Mouse (Mus musculus) lung, postnatal 0 days (tissue): ENCODE measurements at regions not wholly inside any gene's neighbourhood (a gene's known extent, or its start where the extent isn't known, plus 50 kb on each side); places are given as distances from the start of the nearest gene placed in this dataset.

ENCODE experiments used
- CTCF ChIP-seq: IDR thresholded peaks from 2 replicates; pipeline ENCODE4 v1.5.1; 2016; ENCODE audit warnings: antibody characterized with exemption, mild to moderate bottlenecking
- EP300 ChIP-seq: IDR thresholded peaks from 2 replicates; pipeline ENCODE4 v1.6.1; 2016; ENCODE audit warnings: antibody characterized with exemption, mild to moderate bottlenecking, control low read depth

DNA sequence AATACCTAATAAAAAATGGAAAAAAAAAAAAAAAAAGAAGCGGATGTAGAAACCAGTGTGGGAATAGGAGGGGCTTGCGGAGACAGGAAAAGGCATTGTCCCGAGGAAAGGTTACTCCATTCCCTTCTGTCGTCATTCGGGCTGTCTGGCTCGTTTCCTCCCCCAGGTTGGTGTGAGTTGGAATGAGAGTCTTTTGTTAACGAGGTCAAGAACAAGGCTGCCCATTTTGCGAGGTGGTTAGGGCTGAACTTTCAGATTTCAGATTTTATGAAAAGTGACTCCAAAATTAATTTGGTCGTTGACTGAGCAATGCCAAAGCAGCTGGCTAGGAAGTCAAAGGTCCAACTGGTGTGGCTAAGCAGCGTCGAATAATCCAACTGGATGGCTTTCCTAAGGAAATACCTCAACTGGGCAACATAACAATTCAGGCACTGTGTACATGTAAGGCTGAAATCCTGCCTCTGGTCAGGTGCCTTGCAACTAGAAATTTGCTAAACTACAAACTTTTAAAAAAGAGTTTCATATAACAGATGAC is 50.6 kb upstream of the Rpl34 start:
- TF ChIP-seq CTCF = no peak
- no peak for TF ChIP-seq EP300
